Mouse (Mus musculus) cerebellum, postnatal 10 days (tissue): ENCODE measurements at regions not wholly inside any gene's neighbourhood (a gene's known extent, or its start where the extent isn't known, plus 50 kb on each side); places are given as distances from the start of the nearest gene placed in this dataset.

Source experiments
- DNase-seq, 2 experiments: peaks; one replicate each; pipeline ENCODE4 v3.0.0; 2021; ENCODE audit warnings: mixed read lengths in 2 of 2

GRCm38 (mm10) chr16:69515122-69515521, 348.4 kb downstream of the Speer2 start:
- DNase-seq: no peak

- no peak for DNase-seq
Measured at GRCm38 (mm10) chr16:69477317-69477716, 386.2 kb downstream of the Speer2 start.

DNA sequence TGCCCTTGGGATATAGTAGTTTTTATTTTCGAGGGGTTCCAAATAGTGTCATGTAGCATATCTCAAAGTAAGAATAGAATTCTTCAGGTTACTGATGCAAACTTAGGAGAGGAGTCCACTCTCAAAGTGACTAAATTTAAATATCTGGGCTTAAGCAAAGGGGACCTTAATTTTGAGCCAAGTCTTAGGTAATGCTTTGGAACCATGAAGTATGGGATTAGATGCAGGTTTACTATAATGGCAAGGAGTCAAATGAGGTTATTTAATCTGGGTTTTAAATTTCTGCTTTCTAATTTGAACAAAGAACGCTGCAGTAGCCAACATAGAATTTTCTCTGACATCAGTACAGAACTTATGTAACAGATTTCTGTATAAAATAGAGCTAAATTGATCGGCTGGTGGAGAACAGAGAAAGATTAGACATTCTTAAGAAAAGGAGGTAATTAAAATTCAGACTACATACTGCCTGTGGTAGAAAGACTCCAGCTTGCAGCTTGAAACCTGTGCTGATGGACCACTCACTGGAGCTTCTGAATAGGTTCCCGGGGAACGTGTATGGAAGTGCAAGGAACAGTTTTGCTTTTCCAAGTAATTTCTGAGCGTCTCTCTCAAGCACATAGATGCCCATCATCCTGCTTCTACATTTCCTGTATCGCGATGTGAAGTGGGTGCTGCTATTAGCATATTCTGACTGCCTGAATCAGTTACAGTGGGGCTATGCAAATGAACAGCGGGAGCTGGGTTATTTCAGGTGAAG, 394.3 kb downstream of the Speer2 start:
- DNase-seq: peak; percentile 29 to 49

DNA sequence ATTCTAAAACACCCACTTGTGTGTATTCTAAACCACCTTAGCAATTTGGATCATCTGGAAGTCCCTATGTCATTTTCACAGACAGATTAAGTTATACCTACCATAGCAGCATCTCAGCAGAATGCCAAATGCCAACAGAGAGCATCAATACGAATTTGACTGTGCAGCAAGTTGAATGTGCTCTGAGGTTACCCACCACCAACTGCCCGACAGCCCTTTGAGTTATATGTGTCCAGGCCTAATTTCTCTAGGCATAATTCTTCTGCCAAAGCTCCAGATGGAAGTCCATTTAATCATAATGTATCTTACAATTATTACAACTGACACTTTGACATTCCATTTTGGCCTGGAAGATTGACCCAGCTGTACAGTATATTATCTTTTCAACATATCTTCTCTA, 404.4 kb downstream of the Speer2 start:
- peak; percentile 56 to 59 for DNase-seq

DNA sequence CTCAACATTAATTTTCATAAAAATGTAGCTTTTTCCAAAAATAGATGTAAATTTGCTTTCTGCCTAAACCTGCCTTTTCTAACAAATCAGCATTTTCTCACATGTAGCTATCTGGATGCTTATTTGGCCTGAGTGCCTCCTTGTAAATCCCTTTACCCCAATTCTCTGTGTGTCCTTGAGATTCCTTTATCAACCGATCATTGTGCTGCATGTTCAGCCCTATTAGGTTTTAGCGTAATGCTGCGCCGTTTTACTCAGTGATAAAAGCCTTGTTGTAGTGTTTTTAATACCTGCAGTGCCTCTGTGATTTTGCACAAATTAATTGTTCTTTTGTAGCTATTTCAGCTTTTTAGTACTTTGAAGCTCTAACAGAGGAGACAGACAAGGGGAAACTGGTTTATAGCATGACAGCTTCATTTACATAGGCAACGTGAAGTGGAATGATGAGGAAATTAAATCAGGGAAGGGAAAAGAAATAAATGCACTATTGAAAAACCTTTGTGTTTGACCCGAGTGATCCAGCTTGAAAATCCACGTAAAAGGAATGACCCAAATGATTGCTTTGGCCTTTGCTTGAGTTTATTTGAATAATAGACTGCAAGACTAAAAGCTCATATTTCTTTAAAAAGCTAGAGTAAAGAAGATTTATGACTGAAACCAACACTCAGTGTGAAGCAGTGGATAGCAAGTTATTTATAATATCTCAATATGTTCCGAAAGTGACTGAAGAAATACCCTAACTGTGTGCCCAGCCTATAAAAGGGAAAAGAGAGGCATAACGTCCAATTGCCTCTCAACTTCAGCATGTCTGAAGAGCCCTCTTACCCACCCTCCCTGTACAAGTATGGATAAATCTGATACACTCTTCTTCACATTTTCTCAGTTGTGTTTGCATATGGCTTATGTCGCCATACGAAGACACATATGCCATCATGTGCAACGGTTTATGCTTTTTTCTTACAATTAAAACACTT, 438.6 kb downstream of the Speer2 start:
- no peak for DNase-seq
